Mouse (Mus musculus): ENCODE data around the gene Nlgn1. TPM values are rescaled to one million over a fixed set of nuclear protein-coding genes. Genes with fewer than 3 reads are reported as not detected.

Nlgn1 gene
- polyA plus RNA-seq, 1 experiment from 2014 or later, result 0.34 TPM

DNA sequence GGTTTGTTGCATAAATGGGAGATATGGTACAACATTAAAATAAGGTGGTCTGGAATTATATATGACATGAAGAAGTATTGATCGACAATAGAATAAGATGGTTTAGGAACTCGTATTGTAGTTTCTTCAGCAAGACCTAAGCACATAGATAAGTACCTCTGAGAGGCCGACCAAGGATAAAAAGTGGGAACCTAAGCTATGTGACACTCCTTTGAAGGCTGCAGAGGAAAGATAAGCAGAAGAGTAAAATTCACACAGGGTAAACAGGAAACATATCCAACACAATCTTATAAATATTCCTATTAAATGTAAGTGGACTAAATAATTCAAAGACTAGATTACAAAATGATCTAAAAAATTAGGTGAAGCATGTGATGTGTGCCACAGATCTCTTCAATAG lies 151.2 kb downstream of the Nlgn1 start:
- Histone ChIP-seq H3K4me2 (ENCODE audit: low read length) (no peak overlapping the region), H3K27me3 (ENCODE audit: control insufficient read depth, insufficient read depth, low read length) (no peaks in the 10 kb centered on the region), H3K36me3 (ENCODE audit: control insufficient read depth, insufficient read depth, low read length) (no peaks in the 10 kb centered on the region), H3K4me3 (ENCODE audit: control insufficient read depth in 1 of 2, insufficient read depth in 1 of 2, low read depth in 1 of 2, low read length in 2 of 2) (no peak overlapping the region), H3K27ac (replicated peaks in 1 of 2; ENCODE audit: control insufficient read depth in 1 of 2, insufficient read depth in 1 of 2, low read depth in 2 of 2, low read length in 2 of 2) (no peak overlapping the region), H3K9me3 (ENCODE audit: control insufficient read depth, low read length) (no peaks in the 10 kb centered on the region), H3K4me1 (ENCODE audit: control insufficient read depth in 2 of 2, insufficient read depth in 2 of 2, low read length in 2 of 2) (no peaks in the 10 kb centered on the region), H3K9ac (ENCODE audit: low read length) (no peak overlapping the region)
- 80% methylated on average over 3 of the region's 3 CpGs for WGBS
- ATAC-seq (ENCODE audit: insufficient number of reproducible peaks, insufficient read depth, low FRiP score, low read depth), result no peak

DNA sequence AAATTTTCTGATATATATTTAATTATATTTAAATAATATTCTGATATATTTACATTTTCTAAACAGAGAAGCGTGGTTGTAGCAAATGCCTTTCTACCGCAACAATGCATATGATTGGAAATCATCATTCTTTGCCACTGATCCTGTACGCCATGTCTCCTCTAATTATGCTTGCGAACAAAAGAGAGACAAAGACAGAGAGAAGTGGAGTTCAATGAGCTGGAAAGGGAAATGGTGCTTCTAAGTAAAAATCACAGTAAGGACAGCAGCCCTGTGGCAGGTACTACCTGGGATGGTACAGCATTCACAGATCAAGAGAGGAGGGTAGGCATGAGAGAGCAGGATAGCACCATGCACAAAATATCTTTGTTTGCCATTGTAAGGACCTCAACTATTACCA lies 156.9 kb downstream of the Nlgn1 start:
- ATAC-seq (ENCODE audit: insufficient number of reproducible peaks, insufficient read depth, low FRiP score, low read depth), result no peak
- Histone ChIP-seq H3K27ac (replicated peaks in 1 of 2; ENCODE audit: control insufficient read depth in 1 of 2, insufficient read depth in 1 of 2, low read depth in 2 of 2, low read length in 2 of 2) (no peak overlapping the region), H3K4me3 (ENCODE audit: control insufficient read depth in 1 of 2, insufficient read depth in 1 of 2, low read depth in 1 of 2, low read length in 2 of 2) (no peak overlapping the region), H3K9ac (ENCODE audit: low read length) (no peak overlapping the region), H3K9me3 (ENCODE audit: control insufficient read depth, low read length) (no peaks in the 10 kb centered on the region), H3K27me3 (ENCODE audit: control insufficient read depth, insufficient read depth, low read length) (no peaks in the 10 kb centered on the region), H3K4me1 (ENCODE audit: control insufficient read depth in 2 of 2, insufficient read depth in 2 of 2, low read length in 2 of 2) (no peaks in the 10 kb centered on the region), H3K36me3 (ENCODE audit: control insufficient read depth, insufficient read depth, low read length) (no peaks in the 10 kb centered on the region), H3K4me2 (ENCODE audit: low read length) (no peak overlapping the region)
- WGBS, result 92% methylated on average over 4 of the region's 4 CpGs

DNA sequence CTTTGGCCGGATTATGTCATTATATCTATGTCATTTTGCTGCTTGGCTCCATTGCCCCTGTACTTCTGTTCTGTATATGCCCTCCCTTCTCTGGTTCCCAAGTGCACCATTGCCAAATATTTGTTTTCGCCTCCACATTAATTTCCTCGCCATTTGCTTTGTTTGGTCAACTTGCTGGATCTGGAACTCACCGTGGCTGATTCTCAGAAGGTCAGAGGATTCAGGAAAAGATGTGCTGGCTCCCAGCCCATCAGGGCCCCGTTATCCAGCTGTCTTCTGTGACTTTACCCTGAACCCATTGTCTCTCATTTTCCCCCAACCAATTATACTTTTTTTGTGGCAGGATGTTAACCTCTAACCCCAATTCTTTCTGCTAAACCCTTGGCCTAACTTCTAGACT lies 158.0 kb downstream of the Nlgn1 start:
- no peak overlapping the region for H3K4me3 ChIP-seq (ENCODE audit: control insufficient read depth in 1 of 2, insufficient read depth in 1 of 2, low read depth in 1 of 2, low read length in 2 of 2)
- H3K9ac ChIP-seq (ENCODE audit: low read length), result no peak overlapping the region
- H3K4me1 ChIP-seq (ENCODE audit: control insufficient read depth in 2 of 2, insufficient read depth in 2 of 2, low read length in 2 of 2), result no peaks in the 10 kb centered on the region
- no peak for ATAC-seq (ENCODE audit: insufficient number of reproducible peaks, insufficient read depth, low FRiP score, low read depth)
- H3K9me3 ChIP-seq (ENCODE audit: control insufficient read depth, low read length), result no peaks in the 10 kb centered on the region
- H3K4me2 ChIP-seq (ENCODE audit: low read length), result no peak overlapping the region
- H3K27ac ChIP-seq (replicated peaks in 1 of 2; ENCODE audit: control insufficient read depth in 1 of 2, insufficient read depth in 1 of 2, low read depth in 2 of 2, low read length in 2 of 2), result no peak overlapping the region
- no peaks in the 10 kb centered on the region for H3K36me3 ChIP-seq (ENCODE audit: control insufficient read depth, insufficient read depth, low read length)
- no peaks in the 10 kb centered on the region for H3K27me3 ChIP-seq (ENCODE audit: control insufficient read depth, insufficient read depth, low read length)
- WGBS, result 64% methylated on average over 5 of the region's 5 CpGs

DNA sequence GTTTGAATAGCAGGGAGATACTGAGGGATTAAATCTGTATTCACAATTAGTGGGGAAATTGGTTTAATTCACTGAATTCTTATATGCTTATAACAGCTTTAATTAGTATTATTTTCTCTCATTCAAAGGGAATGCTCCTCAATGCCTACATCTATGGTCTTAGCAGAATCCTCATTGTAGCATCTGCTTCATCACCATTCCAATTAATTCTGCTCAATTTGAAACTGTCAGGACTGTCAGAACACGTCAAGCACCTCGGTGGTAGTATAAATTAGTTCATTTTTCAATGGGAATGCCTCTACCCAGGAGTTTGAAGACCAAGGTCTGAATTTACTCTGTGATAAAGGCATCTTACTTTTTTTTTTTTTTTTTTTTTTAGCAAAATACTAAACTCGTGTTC lies 158.6 kb downstream of the Nlgn1 start:
- no peak overlapping the region for H3K27ac ChIP-seq (replicated peaks in 1 of 2; ENCODE audit: control insufficient read depth in 1 of 2, insufficient read depth in 1 of 2, low read depth in 2 of 2, low read length in 2 of 2)
- H3K4me2 ChIP-seq (ENCODE audit: low read length), result no peak overlapping the region
- ATAC-seq (ENCODE audit: insufficient number of reproducible peaks, insufficient read depth, low FRiP score, low read depth), result no peak
- H3K9ac ChIP-seq (ENCODE audit: low read length), result no peak overlapping the region
- no peaks in the 10 kb centered on the region for H3K36me3 ChIP-seq (ENCODE audit: control insufficient read depth, insufficient read depth, low read length)
- H3K4me3 ChIP-seq (ENCODE audit: control insufficient read depth in 1 of 2, insufficient read depth in 1 of 2, low read depth in 1 of 2, low read length in 2 of 2), result no peak overlapping the region
- 70% methylated on average over 3 of the region's 3 CpGs for WGBS
- no peaks in the 10 kb centered on the region for H3K9me3 ChIP-seq (ENCODE audit: control insufficient read depth, low read length)
- no peaks in the 10 kb centered on the region for H3K4me1 ChIP-seq (ENCODE audit: control insufficient read depth in 2 of 2, insufficient read depth in 2 of 2, low read length in 2 of 2)
- H3K27me3 ChIP-seq (ENCODE audit: control insufficient read depth, insufficient read depth, low read length), result no peaks in the 10 kb centered on the region

DNA sequence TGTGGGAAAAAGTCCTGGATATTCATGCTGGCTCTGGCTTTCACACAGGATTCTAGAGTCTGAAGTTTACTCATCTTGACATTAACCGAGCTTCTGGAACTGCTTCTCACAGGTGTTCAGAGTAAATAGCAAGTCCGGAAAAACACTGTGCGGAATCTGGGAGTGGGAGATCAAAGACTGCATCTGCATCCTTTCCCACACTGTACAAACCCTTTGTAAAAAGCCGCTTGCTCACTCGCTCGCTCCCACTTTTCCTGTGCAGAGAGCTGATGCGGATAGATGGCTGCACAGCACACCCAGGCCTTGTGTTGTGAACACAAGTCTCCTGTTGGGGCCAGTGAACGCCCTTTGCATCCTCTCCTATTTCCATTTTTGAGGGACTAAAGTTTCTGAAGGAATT lies 165.5 kb downstream of the Nlgn1 start:
- H3K4me3 ChIP-seq (ENCODE audit: control insufficient read depth in 1 of 2, insufficient read depth in 1 of 2, low read depth in 1 of 2, low read length in 2 of 2), result no peak overlapping the region

DNA sequence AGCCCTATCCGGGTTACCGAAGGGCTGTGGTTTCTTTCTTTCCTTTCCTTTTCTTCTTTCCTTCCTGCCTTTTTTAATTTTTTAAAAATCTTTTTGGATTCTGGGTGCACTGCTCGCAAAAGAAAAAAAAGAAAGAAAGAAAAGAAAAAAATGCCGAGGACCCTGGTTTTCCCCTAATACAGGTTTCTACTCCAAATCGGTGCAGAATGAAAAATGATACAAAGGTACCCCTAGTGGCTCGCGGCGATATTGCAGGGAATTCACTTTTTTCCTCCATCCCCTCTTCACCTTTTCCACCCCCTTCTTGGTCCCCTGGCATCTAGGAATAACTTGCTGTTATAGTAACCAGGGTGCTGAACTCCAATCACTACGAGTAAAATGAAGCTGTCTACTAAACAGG lies 178.5 kb downstream of the Nlgn1 start:
- peaks cover 8% of the 10 kb centered on the region for H3K27me3 ChIP-seq (ENCODE audit: control insufficient read depth, insufficient read depth, low read length)
- H3K27ac ChIP-seq (replicated peaks in 1 of 2; ENCODE audit: control insufficient read depth in 1 of 2, insufficient read depth in 1 of 2, low read depth in 2 of 2, low read length in 2 of 2), result no peak overlapping the region
- H3K4me1 ChIP-seq (ENCODE audit: control insufficient read depth in 2 of 2, insufficient read depth in 2 of 2, low read length in 2 of 2), result peaks cover 0 to 8% of the 10 kb centered on the region in 2 experiments; a peak in 2 of 4 replicates
- no peaks in the 10 kb centered on the region for H3K36me3 ChIP-seq (ENCODE audit: control insufficient read depth, insufficient read depth, low read length)
- no peak for ATAC-seq (ENCODE audit: insufficient number of reproducible peaks, insufficient read depth, low FRiP score, low read depth)
- WGBS, result 1% methylated on average over 9 of the region's 9 CpGs
- H3K4me2 ChIP-seq (ENCODE audit: low read length), result peak overlapping the region; percentile 95
- no peaks in the 10 kb centered on the region for H3K9me3 ChIP-seq (ENCODE audit: control insufficient read depth, low read length)
- H3K9ac ChIP-seq (ENCODE audit: low read length), result peak overlapping the region; percentile 61; the same call in 1 of the 2 replicates
- H3K4me3 ChIP-seq (ENCODE audit: control insufficient read depth in 1 of 2, insufficient read depth in 1 of 2, low read depth in 1 of 2, low read length in 2 of 2), result peak overlapping the region; percentile 47 to 54; a peak in 3 of 4 replicates

More for the DNA sequence above, 165.5 kb downstream of the Nlgn1 start:
- no peaks in the 10 kb centered on the region for H3K4me1 ChIP-seq (ENCODE audit: control insufficient read depth in 2 of 2, insufficient read depth in 2 of 2, low read length in 2 of 2)
- 79% methylated on average over 8 of the region's 8 CpGs for WGBS
- no peak for ATAC-seq (ENCODE audit: insufficient number of reproducible peaks, insufficient read depth, low FRiP score, low read depth)
- H3K4me2 ChIP-seq (ENCODE audit: low read length), result no peak overlapping the region
- H3K27ac ChIP-seq (replicated peaks in 1 of 2; ENCODE audit: control insufficient read depth in 1 of 2, insufficient read depth in 1 of 2, low read depth in 2 of 2, low read length in 2 of 2), result no peak overlapping the region
- H3K36me3 ChIP-seq (ENCODE audit: control insufficient read depth, insufficient read depth, low read length), result no peaks in the 10 kb centered on the region
- no peaks in the 10 kb centered on the region for H3K27me3 ChIP-seq (ENCODE audit: control insufficient read depth, insufficient read depth, low read length)
- H3K9ac ChIP-seq (ENCODE audit: low read length), result no peak overlapping the region
- no peaks in the 10 kb centered on the region for H3K9me3 ChIP-seq (ENCODE audit: control insufficient read depth, low read length)

DNA sequence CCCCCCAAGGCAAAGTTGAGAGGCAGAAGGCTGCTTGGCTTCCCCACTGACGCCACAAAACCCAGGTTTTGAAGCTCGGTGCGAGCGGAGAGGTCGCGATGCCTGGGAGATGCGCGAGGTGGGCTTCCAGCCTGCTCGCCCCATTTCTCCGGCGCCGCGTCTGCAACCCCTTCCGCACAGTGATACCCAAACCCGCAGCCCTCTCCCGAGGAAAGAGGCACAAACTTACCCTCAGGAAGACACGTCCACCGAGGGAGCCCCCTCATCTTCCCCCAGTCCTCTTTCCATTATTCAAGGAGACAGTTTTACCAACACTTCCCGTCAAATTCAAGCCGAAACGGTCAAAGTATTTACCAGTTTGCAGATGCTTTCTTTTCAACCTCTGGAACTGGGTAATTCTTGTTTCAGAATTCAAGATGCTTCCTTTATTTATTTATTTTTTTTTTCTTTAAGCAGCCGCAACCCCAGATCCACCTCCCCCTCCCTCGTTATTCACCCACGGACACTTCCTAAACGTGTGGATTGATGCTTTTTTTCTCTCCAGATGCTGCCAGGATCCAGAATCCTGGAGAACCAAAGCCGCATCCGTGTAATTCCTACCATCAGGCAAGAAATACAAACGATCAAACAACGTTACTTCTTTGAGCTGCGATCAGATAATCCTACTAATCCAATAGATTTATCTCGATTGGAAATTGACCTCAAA lies 179.1 kb downstream of the Nlgn1 start:
- under 1% methylated on average over 31 of the region's 31 CpGs for WGBS
- Histone ChIP-seq H3K4me2 (ENCODE audit: low read length) (peak overlapping the region; percentile 95), H3K27ac (replicated peaks in 1 of 2; ENCODE audit: control insufficient read depth in 1 of 2, insufficient read depth in 1 of 2, low read depth in 2 of 2, low read length in 2 of 2) (no peak overlapping the region), H3K4me1 (ENCODE audit: control insufficient read depth in 2 of 2, insufficient read depth in 2 of 2, low read length in 2 of 2) (peaks cover 0 to 8% of the 10 kb centered on the region in 2 experiments; a peak in 2 of 4 replicates), H3K36me3 (ENCODE audit: control insufficient read depth, insufficient read depth, low read length) (no peaks in the 10 kb centered on the region), H3K4me3 (ENCODE audit: control insufficient read depth in 1 of 2, insufficient read depth in 1 of 2, low read depth in 1 of 2, low read length in 2 of 2) (peak overlapping the region; percentile 47 to 54), H3K9me3 (ENCODE audit: control insufficient read depth, low read length) (no peaks in the 10 kb centered on the region), H3K9ac (ENCODE audit: low read length) (peak overlapping the region; percentile 61), H3K27me3 (ENCODE audit: control insufficient read depth, insufficient read depth, low read length) (peaks cover 8% of the 10 kb centered on the region)
- ATAC-seq (ENCODE audit: insufficient number of reproducible peaks, insufficient read depth, low FRiP score, low read depth), result no peak
